Mouse (Mus musculus) limb, embryonic 13.5 days (tissue): ENCODE measurements around the gene Tgfb3. TPM values are rescaled to one million over a fixed set of nuclear protein-coding genes. Genes with fewer than 3 reads are reported as not detected.

Experiments used
- ATAC-seq: fragments of 200-750 bp; cut with Nextera tagmentation; 2 replicates; pipeline ENCODE4 v1.8.0; 2017; ENCODE audit warnings: low read depth, moderate number of reproducible peaks, moderate TSS enrichment; ENCODE audit not compliant: low FRiP score
- H3K27ac ChIP-seq: fragments of 300-500 bp; sonication (generic); 2 replicates; pipeline ENCODE4 v1.5.1; 2015; ENCODE audit warnings: inconsistent platforms, mild to moderate bottlenecking, moderate library complexity
- H3K27me3 ChIP-seq: fragments of 300-500 bp; sonication (generic); 2 replicates; pipeline ENCODE4 v1.6.1; 2015; ENCODE audit warnings: mild to moderate bottlenecking, inconsistent platforms
- H3K36me3 ChIP-seq: fragments of 300-500 bp; sonication (generic); 2 replicates; pipeline ENCODE4 v1.6.1; 2015; ENCODE audit warnings: inconsistent platforms, mild to moderate bottlenecking, moderate library complexity
- H3K4me1 ChIP-seq: fragments of 300-500 bp; sonication (generic); 2 replicates; pipeline ENCODE4 v1.6.1; 2015; ENCODE audit warnings: inconsistent platforms
- H3K4me2 ChIP-seq: fragments of 300-500 bp; sonication (generic); replicated peaks from 2 replicates; pipeline ENCODE4 v1.6.1; 2015; ENCODE audit warnings: inconsistent platforms, mild to moderate bottlenecking, moderate library complexity
- H3K4me3 ChIP-seq: fragments of 300-500 bp; sonication (generic); 2 replicates; pipeline ENCODE4 v1.5.1; 2015; ENCODE audit warnings: moderate library complexity, mild to moderate bottlenecking, inconsistent platforms
- H3K9ac ChIP-seq: fragments of 300-500 bp; sonication (generic); 2 replicates; pipeline ENCODE4 v1.6.1; 2015; ENCODE audit warnings: mild to moderate bottlenecking, inconsistent platforms
- H3K9me3 ChIP-seq: fragments of 300-500 bp; sonication (generic); 2 replicates; pipeline ENCODE4 v1.6.1; 2016; ENCODE audit warnings: inconsistent platforms
- WGBS: fragments of 180-500 bp; shearing (Covaris S2); methylation state at CpG from one replicate; pipeline ENCODE4 v1.1.7; 2015; 5-methylcytosine and 5-hydroxymethylcytosine counted together
- polyA plus RNA-seq: library from polyadenylated mRNA; unstranded; fragments of >200 nt; fragmentation: Nextera tagmentation; extraction: Ambion mirVana; gene quantifications from 2 replicates; pipeline ENCODE4 v1.2.1, GENCODE M21; 2015

Gene Tgfb3
- polyA plus RNA-seq, 1 experiment from 2014 or later = 73.3 TPM

- H3K36me3 ChIP-seq = no peaks in the 10 kb centered on the region
- no peaks in the 10 kb centered on the region for H3K27me3 ChIP-seq
- no peak overlapping the region for H3K9ac ChIP-seq
- H3K27ac ChIP-seq = peak overlapping the region; percentile 65; the same call in 1 of the 2 replicates
- peaks cover 42% of the 10 kb centered on the region for H3K4me1 ChIP-seq
- no peaks in the 10 kb centered on the region for H3K9me3 ChIP-seq
- no peak overlapping the region for H3K4me3 ChIP-seq
- 69% methylated on average over 8 of the region's 8 CpGs for WGBS
- ATAC-seq = peak; percentile 49
- H3K4me2 ChIP-seq = no peak overlapping the region
These were observed 23.8 kb upstream of the Tgfb3 start for GRCm38 (mm10) chr12:86102686-86103085.

GRCm38 (mm10) chr12:86100711-86101110 lies 21.9 kb upstream of the Tgfb3 start:
- 47% methylated on average over 3 of the region's 3 CpGs for WGBS
- Histone ChIP-seq H3K27me3 (no peaks in the 10 kb centered on the region), H3K9ac (no peak overlapping the region), H3K4me3 (no peak overlapping the region), H3K9me3 (no peaks in the 10 kb centered on the region), H3K36me3 (peaks cover 6% of the 10 kb centered on the region; the same call in 1 of the 2 replicates), H3K4me1 (peaks cover 42% of the 10 kb centered on the region), H3K4me2 (no peak overlapping the region), H3K27ac (peak overlapping the region; percentile 22; the same call in 1 of the 2 replicates)
- no peak for ATAC-seq

- ATAC-seq = no peak
- no peaks in the 10 kb centered on the region for H3K9me3 ChIP-seq
- H3K4me2 ChIP-seq = no peak overlapping the region
- 77% methylated on average over 11 of the region's 11 CpGs for WGBS
- no peak overlapping the region for H3K27ac ChIP-seq
- H3K9ac ChIP-seq = no peak overlapping the region
- peaks cover 6% of the 10 kb centered on the region; the same call in 1 of the 2 replicates for H3K36me3 ChIP-seq
- no peaks in the 10 kb centered on the region for H3K27me3 ChIP-seq
- no peak overlapping the region for H3K4me3 ChIP-seq
- H3K4me1 ChIP-seq = peaks cover 25% of the 10 kb centered on the region
These were observed 18.9 kb upstream of the Tgfb3 start for GRCm38 (mm10) chr12:86097781-86098180.

GRCm38 (mm10) chr12:86095806-86096205 lies 17.0 kb upstream of the Tgfb3 start:
- Histone ChIP-seq H3K9ac (no peak overlapping the region), H3K4me3 (no peak overlapping the region), H3K9me3 (no peaks in the 10 kb centered on the region), H3K4me2 (no peak overlapping the region), H3K36me3 (peaks cover 13% of the 10 kb centered on the region), H3K4me1 (peaks cover 18% of the 10 kb centered on the region), H3K27ac (no peak overlapping the region), H3K27me3 (no peaks in the 10 kb centered on the region)
- 91% methylated on average over 4 of the region's 4 CpGs for WGBS
- ATAC-seq = no peak

- Histone ChIP-seq H3K4me1 (peaks cover 13% of the 10 kb centered on the region), H3K27ac (no peak overlapping the region), H3K4me2 (no peak overlapping the region), H3K4me3 (no peak overlapping the region), H3K9ac (no peak overlapping the region), H3K36me3 (peaks cover 17% of the 10 kb centered on the region), H3K27me3 (no peaks in the 10 kb centered on the region), H3K9me3 (no peaks in the 10 kb centered on the region)
- no peak for ATAC-seq
- 94% methylated on average over 4 of the region's 4 CpGs for WGBS
These were observed 15.2 kb upstream of the Tgfb3 start for GRCm38 (mm10) chr12:86094075-86094474.

- H3K27me3 ChIP-seq = no peaks in the 10 kb centered on the region
- 45% methylated on average over 18 of the region's 18 CpGs for WGBS
- peaks cover 21% of the 10 kb centered on the region for H3K36me3 ChIP-seq
- no peak overlapping the region for H3K27ac ChIP-seq
- no peak overlapping the region for H3K4me3 ChIP-seq
- no peaks in the 10 kb centered on the region for H3K9me3 ChIP-seq
- ATAC-seq = peak; percentile 52
- H3K4me2 ChIP-seq = peak overlapping the region; percentile 21; the same call in 1 of the 2 replicates
- peaks cover 13% of the 10 kb centered on the region for H3K4me1 ChIP-seq
- H3K9ac ChIP-seq = no peak overlapping the region
These were observed 12.8 kb upstream of the Tgfb3 start for GRCm38 (mm10) chr12:86091601-86092132.

GRCm38 (mm10) chr12:86090764-86091163 lies 11.9 kb upstream of the Tgfb3 start:
- H3K9ac ChIP-seq = no peak overlapping the region
- WGBS = 73% methylated on average over 4 of the region's 4 CpGs
- peaks cover 13% of the 10 kb centered on the region for H3K4me1 ChIP-seq
- no peak overlapping the region for H3K27ac ChIP-seq
- ATAC-seq = no peak
- H3K4me3 ChIP-seq = no peak overlapping the region
- peaks cover 23% of the 10 kb centered on the region for H3K36me3 ChIP-seq
- no peaks in the 10 kb centered on the region for H3K27me3 ChIP-seq
- no peaks in the 10 kb centered on the region for H3K9me3 ChIP-seq
- no peak overlapping the region for H3K4me2 ChIP-seq

- WGBS = 74% methylated on average over 7 of the region's 7 CpGs
- no peak overlapping the region for H3K4me3 ChIP-seq
- H3K27me3 ChIP-seq = no peaks in the 10 kb centered on the region
- no peak for ATAC-seq
- H3K9ac ChIP-seq = no peak overlapping the region
- no peak overlapping the region for H3K27ac ChIP-seq
- peaks cover 19% of the 10 kb centered on the region for H3K4me1 ChIP-seq
- H3K9me3 ChIP-seq = no peaks in the 10 kb centered on the region
- H3K36me3 ChIP-seq = peaks cover 32% of the 10 kb centered on the region
- H3K4me2 ChIP-seq = no peak overlapping the region
These were observed 9.2 kb upstream of the Tgfb3 start for GRCm38 (mm10) chr12:86088042-86088441.

- Histone ChIP-seq H3K9ac (no peak overlapping the region), H3K4me1 (peaks cover 14% of the 10 kb centered on the region), H3K9me3 (no peaks in the 10 kb centered on the region), H3K27me3 (no peaks in the 10 kb centered on the region), H3K4me3 (no peak overlapping the region), H3K36me3 (peaks cover 26% of the 10 kb centered on the region), H3K4me2 (no peak overlapping the region), H3K27ac (no peak overlapping the region)
- no peak for ATAC-seq
- 61% methylated on average over 8 of the region's 8 CpGs for WGBS
These were observed 7.7 kb upstream of the Tgfb3 start for GRCm38 (mm10) chr12:86086550-86086949.

- Histone ChIP-seq H3K4me2 (no peak overlapping the region), H3K9ac (no peak overlapping the region), H3K36me3 (peaks cover 26% of the 10 kb centered on the region), H3K27me3 (no peaks in the 10 kb centered on the region), H3K4me1 (peaks cover 9% of the 10 kb centered on the region), H3K27ac (no peak overlapping the region), H3K9me3 (no peaks in the 10 kb centered on the region), H3K4me3 (no peak overlapping the region)
- 82% methylated on average over 7 of the region's 7 CpGs for WGBS
- no peak for ATAC-seq
These were observed 7.0 kb upstream of the Tgfb3 start for GRCm38 (mm10) chr12:86085873-86086272.

GRCm38 (mm10) chr12:86082481-86083012 lies 3.7 kb upstream of the Tgfb3 start, which contains the start of gene Ift43:
Gene Ift43 (plus strand): TSS chr12:86082541.
- ATAC-seq = 0 out of 2 replicates have a peak, but pooled peaks have one; percentile 28
- H3K9ac ChIP-seq = peak within 1 kb of the TSS; percentile 70
- under 1% methylated on average over 35 of the region's 35 CpGs for WGBS
- H3K9me3 ChIP-seq = no peaks in the 10 kb centered on the region
- peak within 1 kb of the TSS; percentile 69 for H3K4me3 ChIP-seq
- peak within 1 kb of the TSS; percentile 28; the same call in 1 of the 2 replicates for H3K27ac ChIP-seq
- H3K36me3 ChIP-seq = peaks cover 14% of the 10 kb centered on the region
- H3K4me1 ChIP-seq = peaks cover 22% of the 10 kb centered on the region
- peak within 1 kb of the TSS; percentile 81 for H3K4me2 ChIP-seq
- H3K27me3 ChIP-seq = no peaks in the 10 kb centered on the region

GRCm38 (mm10) chr12:86079202-86079667 lies 394 bp upstream of the Tgfb3 start:
- Histone ChIP-seq H3K36me3 (peaks cover 12% of the 10 kb centered on the region), H3K27me3 (no peaks in the 10 kb centered on the region), H3K9me3 (no peaks in the 10 kb centered on the region), H3K27ac (peak overlapping the region; percentile 99), H3K4me3 (peak overlapping the region; percentile 58), H3K4me2 (peak overlapping the region; percentile 97), H3K4me1 (peaks cover 54% of the 10 kb centered on the region), H3K9ac (peak overlapping the region; percentile 80)
- ATAC-seq = peak; percentile 79
- WGBS = under 1% methylated on average over 31 of the region's 31 CpGs
